Mouse (Mus musculus) lung, postnatal 4 days (tissue): ENCODE results near the gene Pip4k2c.

Experiments used
- DNase-seq, 2 experiments: peaks; one replicate each; pipeline ENCODE4 v3.0.0; 2021

The Pip4k2c gene

GRCm38 (mm10) chr10:127188079-127188453 is 23.3 kb downstream of the Pip4k2c start:
- DNase-seq: no peak

GRCm38 (mm10) chr10:127187371-127188078 is 23.9 kb downstream of the Pip4k2c start:
- DNase-seq: no peak

GRCm38 (mm10) chr10:127186451-127186850 is 24.9 kb downstream of the Pip4k2c start:
- no peak for DNase-seq

DNA sequence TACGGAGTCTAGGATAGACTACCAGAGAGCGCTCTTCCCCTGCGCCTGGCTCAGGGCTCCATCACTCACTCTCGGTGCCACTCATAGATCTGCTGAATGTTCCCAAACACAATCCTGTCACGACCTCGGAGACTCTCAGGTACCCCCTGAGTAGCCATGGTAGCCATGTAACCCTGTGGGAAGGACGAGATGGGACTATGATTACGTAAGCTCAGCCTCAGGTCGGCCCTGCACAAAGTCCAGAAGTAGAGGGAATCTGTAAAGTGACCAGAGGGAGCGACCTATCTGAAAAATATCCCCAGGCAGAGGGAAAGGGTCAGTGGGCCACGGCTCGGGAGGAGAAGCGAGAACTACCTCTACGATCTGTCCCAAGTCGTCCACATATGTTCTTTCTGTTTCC is 25.9 kb downstream of the Pip4k2c start:
- no peak for DNase-seq

DNA sequence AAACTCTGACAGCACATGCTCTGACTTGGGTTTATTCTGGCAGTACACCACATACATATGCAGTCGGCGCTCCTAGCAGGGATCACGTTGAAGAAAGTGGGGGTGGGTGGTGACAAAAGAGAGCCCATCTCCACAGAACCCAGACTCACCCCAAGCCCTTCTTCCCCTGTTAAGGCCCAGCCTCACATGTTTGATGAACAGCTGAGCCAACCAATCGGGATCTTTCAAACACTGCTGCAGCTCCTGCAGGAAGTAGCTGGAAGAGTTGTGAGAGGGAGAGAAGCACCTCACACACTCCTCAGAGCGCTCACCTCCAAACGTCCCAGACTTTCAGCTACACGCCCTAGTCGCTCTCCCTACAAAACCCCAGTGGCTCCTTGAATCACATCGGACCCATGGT is 26.3 kb downstream of the Pip4k2c start:
- DNase-seq: no peak

GRCm38 (mm10) chr10:127183759-127184158 is 27.6 kb downstream of the Pip4k2c start:
- DNase-seq: no peak

GRCm38 (mm10) chr10:127182624-127183023 is 28.8 kb downstream of the Pip4k2c start:
- DNase-seq: no peak

DNA sequence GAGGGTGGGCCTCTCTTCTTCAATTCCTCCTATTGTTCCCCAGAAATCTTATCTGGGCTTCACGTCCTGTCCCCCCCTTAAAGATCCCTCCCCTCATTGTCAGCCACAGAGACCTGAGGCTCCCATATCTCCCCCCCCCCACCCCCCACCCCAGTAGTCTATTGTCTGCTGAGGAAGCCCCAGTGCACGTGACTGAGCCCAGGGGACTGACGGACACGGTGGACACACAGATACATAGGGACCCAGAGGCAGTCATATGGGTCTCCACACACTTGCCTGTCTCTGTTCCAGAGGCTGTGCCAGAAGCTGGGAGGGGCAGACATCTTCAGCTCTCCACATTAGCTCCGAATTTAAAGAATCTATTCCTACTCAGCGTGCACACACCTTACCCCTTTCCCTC is 29.8 kb downstream of the Pip4k2c start:
- no peak for DNase-seq

GRCm38 (mm10) chr10:127180695-127181047 is 30.7 kb downstream of the Pip4k2c start:
- DNase-seq: no peak

DNA sequence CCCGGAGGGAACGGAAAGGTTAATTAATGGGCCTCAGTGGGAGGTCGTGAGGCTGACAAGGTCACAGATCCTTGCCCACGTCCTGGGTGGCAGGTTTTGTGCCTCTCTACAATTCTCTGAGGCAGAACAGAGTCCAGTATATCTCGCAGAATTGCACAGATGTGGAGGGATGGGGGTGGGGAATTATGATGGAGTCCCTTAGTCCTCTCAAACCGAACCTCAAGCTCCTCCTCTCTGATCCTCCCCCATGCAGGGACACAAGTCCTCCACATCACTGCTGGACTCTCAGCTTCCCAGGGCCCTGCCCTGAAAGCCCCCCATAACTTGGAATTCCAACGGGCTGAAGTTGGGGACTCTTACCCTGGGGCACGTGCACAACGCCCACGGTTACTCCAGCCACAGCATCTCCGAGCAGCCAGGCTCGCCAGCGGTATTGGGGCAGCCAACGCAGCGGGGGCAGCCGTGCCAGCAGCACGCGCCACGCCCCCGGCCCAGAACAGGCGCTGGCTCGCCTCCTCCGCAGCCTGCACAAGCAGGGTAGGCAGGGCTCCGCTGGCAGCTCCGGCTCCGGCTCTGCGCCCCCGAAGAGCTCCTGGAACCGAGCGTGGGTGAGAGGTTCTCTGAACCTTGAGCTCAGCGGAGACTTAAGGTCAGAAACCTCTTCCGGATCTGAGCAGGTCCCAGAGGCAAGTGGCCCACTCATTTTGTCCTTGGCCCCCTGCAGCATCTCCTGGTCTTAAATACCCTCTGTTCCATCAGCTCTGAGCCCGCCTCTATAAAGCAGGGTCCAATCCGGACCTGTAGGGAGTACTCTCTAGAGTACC is 31.3 kb downstream of the Pip4k2c start, which contains the start of gene Slc26a10:
Slc26a10 (minus strand) TSS at position 775 of the 824 bp plus-strand sequence.
- peak in 1 of 2 experiments; percentile 48 for DNase-seq

DNA sequence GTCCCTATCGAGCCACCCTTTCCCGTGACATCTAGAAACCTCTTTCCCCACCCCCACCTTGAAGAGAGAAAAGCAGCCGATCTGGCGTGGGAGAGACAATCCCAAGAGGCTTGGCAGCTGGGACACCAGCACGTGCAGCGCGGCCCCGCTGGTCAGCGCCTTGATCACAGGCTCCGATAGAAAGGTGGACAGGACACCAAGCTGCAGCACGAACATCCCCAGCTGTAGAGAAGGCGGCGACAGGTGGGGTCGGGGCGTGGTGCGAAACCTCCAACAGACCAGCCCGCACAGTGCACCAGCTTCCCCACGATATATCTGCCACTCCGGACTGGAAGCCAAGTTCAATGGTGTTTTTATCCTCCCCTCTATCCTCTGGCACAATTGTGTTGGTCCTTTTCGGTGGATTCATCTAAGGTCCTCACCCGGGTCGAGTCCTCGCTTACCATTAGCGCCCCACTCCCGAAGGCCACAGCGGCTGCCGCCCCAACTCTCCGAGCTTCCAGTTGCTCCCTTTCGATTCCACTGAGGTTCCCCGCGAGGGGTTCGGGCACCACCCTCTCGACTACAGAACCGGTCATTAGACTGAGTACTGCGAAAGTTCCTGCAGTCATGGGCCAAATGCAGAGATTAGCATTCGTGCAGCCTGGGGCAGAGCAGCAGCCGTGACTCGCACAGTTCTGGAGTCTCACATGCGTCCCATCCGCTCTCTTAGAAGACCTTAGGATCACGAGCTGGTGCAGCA is 32.9 kb downstream of the Pip4k2c start:
- no peak for DNase-seq

DNA sequence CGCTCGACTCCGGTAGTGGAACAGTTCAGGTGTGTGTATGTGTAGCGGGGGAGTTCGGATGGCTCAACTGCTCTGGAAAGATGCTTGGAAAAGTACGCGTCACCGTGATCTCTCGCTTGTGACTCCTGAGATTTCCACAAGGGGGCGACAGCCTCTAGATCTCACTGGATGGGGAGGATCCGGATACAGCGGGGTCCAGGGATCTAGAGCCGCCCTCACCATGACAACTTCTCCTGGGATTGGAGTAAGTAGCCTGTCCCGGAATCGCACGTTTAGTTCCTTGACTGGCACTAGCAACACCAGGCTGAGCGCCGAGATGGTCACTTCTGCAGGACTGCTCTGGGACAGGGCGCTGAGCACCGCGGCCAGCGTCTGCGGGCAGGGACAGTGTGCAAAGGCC is 33.7 kb downstream of the Pip4k2c start:
- peak; percentile 66 to 80 for DNase-seq

DNA sequence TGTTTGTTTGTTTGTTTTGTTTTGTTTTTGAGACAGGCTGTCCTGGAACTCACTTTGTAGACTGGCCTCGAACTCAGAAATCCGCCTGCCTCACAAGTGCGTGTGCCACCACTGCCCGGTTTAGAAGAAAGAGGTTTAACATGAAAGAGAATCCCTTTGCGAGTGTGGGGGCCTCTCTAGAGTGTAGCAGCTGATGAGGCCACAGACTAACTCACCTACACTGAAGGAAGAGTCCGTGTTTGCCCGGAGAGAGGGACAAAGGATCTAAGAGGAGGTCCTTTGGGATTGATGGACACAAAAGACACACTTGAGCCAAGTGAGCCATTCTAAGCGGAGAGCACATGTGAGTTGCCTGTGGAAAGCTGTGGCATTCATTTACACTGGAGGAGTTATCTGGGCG is 34.1 kb downstream of the Pip4k2c start:
- no peak for DNase-seq

- DNase-seq: no peak
Observed at GRCm38 (mm10) chr10:127176756-127177155, 34.6 kb downstream of the Pip4k2c start.

DNA sequence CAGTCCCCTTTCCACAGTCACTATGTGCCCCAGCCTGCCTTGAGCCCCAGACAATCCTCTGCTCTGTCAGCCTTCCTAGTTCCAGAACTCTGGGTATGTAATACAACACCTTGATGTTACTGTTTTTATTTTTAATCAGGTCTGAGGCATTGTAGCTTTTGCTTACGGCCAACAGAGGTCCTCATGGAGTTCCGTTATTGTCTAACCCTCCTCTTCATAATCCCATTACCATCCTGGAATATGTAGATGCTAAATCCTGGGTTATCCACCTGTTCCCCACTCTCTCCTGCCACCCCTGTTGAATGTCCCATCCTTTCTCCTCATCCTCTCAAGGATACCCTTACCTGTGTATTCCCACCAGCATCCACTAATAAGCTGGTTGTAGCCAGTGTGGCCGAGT is 35.2 kb downstream of the Pip4k2c start:
- DNase-seq: no peak

DNA sequence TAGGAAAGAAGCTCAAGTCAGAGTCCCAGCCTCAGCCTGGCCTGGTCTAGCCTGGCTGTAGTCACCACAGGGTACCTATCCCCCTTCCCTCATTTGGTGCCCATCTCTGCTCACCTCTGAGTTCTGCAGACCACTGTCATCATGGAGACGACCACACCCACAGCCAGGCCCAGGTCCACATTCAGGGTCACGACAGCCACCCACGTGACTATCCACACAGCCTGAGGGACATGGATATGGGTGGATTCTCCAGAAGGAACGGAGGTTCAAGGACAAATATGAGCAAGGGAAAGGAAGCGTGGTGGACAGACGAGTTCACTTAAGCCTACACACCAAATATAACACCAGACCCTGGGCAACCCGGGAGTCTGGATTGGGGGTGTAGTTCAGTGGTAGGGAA is 37.2 kb downstream of the Pip4k2c start:
- peak in 1 of 2 experiments; percentile 3 for DNase-seq

DNA sequence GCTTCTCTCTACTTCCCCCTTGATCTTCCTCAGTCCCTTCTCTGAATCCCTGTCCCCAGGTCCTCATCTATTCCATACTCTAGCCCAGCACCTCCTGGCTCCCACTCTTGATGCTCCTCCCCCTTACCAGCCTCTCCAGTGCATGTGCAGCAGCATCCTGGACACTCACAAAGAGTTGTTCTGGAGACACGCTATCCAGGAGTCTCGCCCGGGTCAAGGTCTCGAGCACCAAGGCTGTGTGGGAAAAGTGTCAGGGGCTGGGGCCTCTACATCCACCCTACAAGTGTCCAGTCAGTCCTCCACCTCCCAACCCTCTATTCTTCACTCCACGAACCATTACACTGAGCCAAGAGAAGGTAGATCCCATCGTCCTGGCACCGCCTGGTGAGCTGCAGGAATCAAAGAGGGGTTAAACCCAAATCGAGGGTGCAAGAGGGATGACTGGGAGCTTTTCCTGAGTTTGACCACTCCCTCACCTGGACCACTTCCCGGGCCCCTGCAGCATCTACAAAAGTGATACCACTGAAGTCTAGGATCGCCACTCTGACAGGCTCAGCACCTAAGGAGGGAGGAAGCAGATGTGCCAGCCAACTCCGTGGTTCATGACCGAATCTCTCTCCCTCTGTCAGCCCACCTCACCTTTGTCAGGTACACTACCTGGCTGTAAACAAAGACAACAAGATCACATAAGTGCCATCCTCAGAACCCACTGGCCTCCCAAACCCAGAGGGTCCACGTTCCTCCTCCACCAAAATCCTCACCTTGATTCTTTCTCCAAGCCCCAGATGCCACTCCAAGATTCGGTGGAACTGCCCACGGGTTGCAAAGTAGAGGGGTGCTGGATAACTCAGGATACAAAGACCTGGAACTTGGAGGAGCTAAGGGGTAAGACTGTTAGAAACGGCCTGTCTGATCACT is 38.0 kb downstream of the Pip4k2c start:
- DNase-seq: peak in 1 of 2 experiments; percentile 3

GRCm38 (mm10) chr10:127171631-127172200 is 39.7 kb downstream of the Pip4k2c start:
- DNase-seq: no peak

- peak; percentile 81 to 89 for DNase-seq
Observed at GRCm38 (mm10) chr10:127170837-127171272, 40.5 kb downstream of the Pip4k2c start.

DNA sequence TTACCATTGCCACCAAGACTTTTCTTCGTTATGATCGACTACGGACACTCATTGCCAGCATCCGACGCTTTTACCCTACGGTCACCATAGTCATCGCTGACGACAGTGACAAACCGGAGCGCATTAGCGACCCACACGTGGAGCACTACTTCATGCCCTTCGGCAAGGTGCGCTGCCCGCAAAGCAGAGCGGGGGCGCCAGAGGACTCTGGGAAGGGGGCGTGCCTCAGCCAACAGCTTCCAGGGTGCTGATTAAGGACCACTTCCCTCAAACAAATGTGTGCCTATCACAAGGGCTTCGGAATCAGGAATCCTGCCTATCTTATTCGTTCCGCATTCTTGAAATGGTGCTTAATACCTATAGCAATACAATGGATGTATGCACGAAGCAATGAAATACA is 41.4 kb downstream of the Pip4k2c start:
- peak in 1 of 2 experiments; percentile 44 for DNase-seq

GRCm38 (mm10) chr10:127167614-127168192 is 43.7 kb downstream of the Pip4k2c start:
- no peak for DNase-seq
